Mouse (Mus musculus) CH12.LX (cell line): ENCODE results near the gene Gm20458.

Source experiments
- CHD1 ChIP-seq: IDR thresholded peaks from 2 replicates; pipeline ENCODE4 v1.6.1; 2012; ENCODE audit warnings: low read depth, low read length, improper control_type of control experiment, inconsistent platforms
- CHD2 ChIP-seq: IDR thresholded peaks from 2 replicates; pipeline ENCODE4 v1.6.1; 2011; ENCODE audit warnings: low read length, improper control_type of control experiment
- CTCF ChIP-seq, 2 experiments: IDR thresholded peaks in 1 of 2; conservative IDR thresholded peaks in 1 of 2; 2 replicates each; pipeline ENCODE4 v1.5.1; 2011 to 2012; ENCODE audit warnings: low read depth in 2 of 2, low read length in 2 of 2, improper control_type of control experiment in 1 of 2, inconsistent platforms in 1 of 2, mild to moderate bottlenecking in 1 of 2, moderate library complexity in 1 of 2
- HCFC1 ChIP-seq: IDR thresholded peaks from 2 replicates; pipeline ENCODE4 v1.6.1; 2012; ENCODE audit warnings: low read depth, mild to moderate bottlenecking, inconsistent platforms, low read length, improper control_type of control experiment
- MAX ChIP-seq: IDR thresholded peaks from 2 replicates; pipeline ENCODE4 v1.6.1; 2011; ENCODE audit warnings: low read length, improper control_type of control experiment
- RCOR1 ChIP-seq: conservative IDR thresholded peaks from 2 replicates; pipeline ENCODE4 v1.6.1; 2012; ENCODE audit warnings: low read depth, mild to moderate bottlenecking, inconsistent platforms, low read length, improper control_type of control experiment
- ZKSCAN1 ChIP-seq: IDR thresholded peaks from 2 replicates; pipeline ENCODE4 v1.6.1; 2012; ENCODE audit warnings: low read depth, inconsistent platforms, low read length, improper control_type of control experiment, borderline replicate concordance

GRCm38 (mm10) chr2:164510621-164511190, 49.9 kb downstream of the Gm20458 start:
- TF ChIP-seq CTCF (conservative IDR thresholded peaks at IDR 0.05 in 1 of 2, IDR thresholded peaks at IDR 0.05 in 1 of 2; ENCODE audit: low read depth in 2 of 2, low read length in 2 of 2) (no peak), RCOR1 (no peak), CHD1 (no peak), CHD2 (no peak), HCFC1 (no peak), MAX (no peak), ZKSCAN1 (no peak)
